Mouse (Mus musculus) bone marrow macrophage, adult 2 months (primary cell): ENCODE measurements around the gene Acsl4.

Source experiments
- CTCF ChIP-seq: IDR thresholded peaks from 2 replicates; pipeline ENCODE4 v1.5.1; 2012; ENCODE audit warnings: low read depth, mild to moderate bottlenecking, low read length, moderate library complexity
- POLR2A ChIP-seq: IDR thresholded peaks from 2 replicates; pipeline ENCODE4 v1.6.1; 2012; ENCODE audit warnings: mild to moderate bottlenecking, low read depth, low read length, borderline replicate concordance

DNA sequence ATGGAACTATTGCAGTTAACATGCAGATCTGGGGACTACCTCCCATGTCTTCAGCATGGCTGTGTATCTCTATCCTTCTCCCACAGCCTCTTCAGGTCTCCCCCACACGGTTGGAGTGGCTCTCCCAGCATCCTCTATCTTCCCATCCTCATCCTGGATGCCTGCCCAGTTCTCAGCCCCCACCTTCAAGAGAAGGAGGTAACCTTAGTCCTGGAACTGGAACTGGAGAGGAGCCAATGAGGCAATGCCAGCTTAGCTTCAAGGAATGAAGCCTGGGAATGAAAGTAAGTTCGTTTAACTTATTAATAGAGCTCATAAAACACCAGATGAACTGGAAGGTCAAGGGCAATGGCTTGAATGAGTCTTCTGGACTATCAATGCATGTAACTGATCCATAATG, 86.9 kb downstream of the Acsl4 start:
- TF ChIP-seq CTCF (no peak), POLR2A (no peak)
